Mouse (Mus musculus) myocyte (in vitro differentiated cells): Measurements from ENCODE around the gene Mitf.

ENCODE experiments used
- CEBPB ChIP-seq: IDR thresholded peaks from 2 replicates; pipeline ENCODE4 v1.6.1; 2011; ENCODE audit warnings: mild to moderate bottlenecking, moderate library complexity; ENCODE audit not compliant: poor library complexity, insufficient read depth, severe bottlenecking
- E2F4 ChIP-seq: IDR thresholded peaks from one replicate; pipeline ENCODE4 v1.6.1; 2011; ENCODE audit warnings: mild to moderate bottlenecking, control low read depth, moderate library complexity; ENCODE audit not compliant: insufficient read depth
- POLR2A ChIP-seq: IDR thresholded peaks from one replicate; pipeline ENCODE4 v1.6.1; 2011; ENCODE audit warnings: low read depth, mild to moderate bottlenecking, control low read depth, moderate library complexity; ENCODE audit not compliant: insufficient read length
- POLR2AphosphoS2 ChIP-seq: IDR thresholded peaks from one replicate; pipeline ENCODE4 v1.6.1; 2011; ENCODE audit warnings: low read depth, control low read depth; ENCODE audit not compliant: insufficient read length
- TCF12 ChIP-seq: IDR thresholded peaks from one replicate; pipeline ENCODE4 v1.6.1; 2011; ENCODE audit warnings: mild to moderate bottlenecking, control low read depth; ENCODE audit not compliant: poor library complexity, insufficient read depth, severe bottlenecking
- USF1 ChIP-seq: IDR thresholded peaks from one replicate; pipeline ENCODE4 v1.6.1; 2011; ENCODE audit warnings: low read depth, mild to moderate bottlenecking, control low read depth, moderate library complexity

- TF ChIP-seq E2F4 (no peak), CEBPB (no peak), POLR2A (no peak), USF1 (no peak), TCF12 (no peak), POLR2AphosphoS2 (no peak)
Observed at GRCm38 (mm10) chr6:97986417-97986816, 179.6 kb downstream of the Mitf start.
